Mouse (Mus musculus): ENCODE data around the gene Lipo3.
"Not testable (repeated sequence)": the region's sequence is repeated elsewhere in the genome, so short reads cannot be mapped to it uniquely, and the experiment has no call there.

DNA sequence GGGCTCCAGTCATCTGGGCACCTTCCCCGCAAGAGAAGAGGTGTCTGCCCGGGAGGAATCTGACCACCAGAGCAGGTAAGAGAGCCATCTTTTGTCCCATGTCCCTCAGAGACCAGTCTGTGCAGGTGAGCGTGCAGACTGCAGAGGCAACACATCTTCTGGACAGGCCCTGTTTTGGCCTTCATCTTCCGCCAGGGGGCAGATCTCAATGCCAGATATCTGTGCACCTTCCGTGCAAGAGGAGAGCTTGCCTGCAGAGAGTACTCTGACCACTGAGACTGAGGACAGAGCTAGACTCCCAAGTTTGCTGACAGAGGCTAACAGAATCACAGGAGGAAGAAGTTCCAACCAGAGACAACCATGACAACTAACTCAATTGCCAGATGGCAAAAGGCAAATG is 193.2 kb downstream of the Lipo3 start:
- TF ChIP-seq GATA1 (IDR thresholded peaks at IDR 0.05; ENCODE audit: borderline replicate concordance, low read length); FLI1 (IDR thresholded peaks at IDR 0.05; ENCODE audit: low read length): not testable (repeated sequence)
